Mouse (Mus musculus): ENCODE data around the gene Htra1.

The Htra1 gene

GRCm38 (mm10) chr7:130935421-130935792 lies 504 bp upstream of the Htra1 start:
- DNase-seq (ENCODE audit: inconsistent ontology term): no peak

GRCm38 (mm10) chr7:130936472-130936951 lies 601 bp downstream of the Htra1 start:
- peak; percentile 67 for DNase-seq (ENCODE audit: inconsistent ontology term)

GRCm38 (mm10) chr7:130937266-130937841 lies 1.4 kb downstream of the Htra1 start:
- peak; percentile 40 for DNase-seq (ENCODE audit: inconsistent ontology term)

GRCm38 (mm10) chr7:130938005-130938404 lies 2.1 kb downstream of the Htra1 start:
- DNase-seq (ENCODE audit: inconsistent ontology term): no peak

GRCm38 (mm10) chr7:130938896-130939295 lies 3.0 kb downstream of the Htra1 start:
- no peak for DNase-seq (ENCODE audit: inconsistent ontology term)

DNA sequence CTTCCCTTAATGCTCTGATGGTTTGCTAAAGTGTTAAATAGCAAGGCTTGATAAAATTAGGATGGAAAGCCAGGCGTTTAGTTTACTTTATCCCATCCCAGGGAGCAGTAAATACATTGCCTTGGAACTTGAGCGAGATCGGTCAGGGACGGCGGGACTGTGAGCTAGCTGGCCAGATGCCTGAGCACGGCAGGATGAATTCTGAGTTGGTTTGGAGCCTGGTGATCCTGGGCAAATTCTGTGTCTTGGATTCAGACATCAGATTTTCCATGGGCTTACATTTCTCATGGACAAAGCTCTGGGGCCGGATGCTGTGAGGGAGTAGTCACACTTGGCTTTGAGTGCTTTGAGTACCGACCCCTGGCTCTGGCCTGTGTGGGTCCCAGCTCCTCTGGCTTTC lies 4.8 kb downstream of the Htra1 start:
- no peak for DNase-seq (ENCODE audit: inconsistent ontology term)

DNA sequence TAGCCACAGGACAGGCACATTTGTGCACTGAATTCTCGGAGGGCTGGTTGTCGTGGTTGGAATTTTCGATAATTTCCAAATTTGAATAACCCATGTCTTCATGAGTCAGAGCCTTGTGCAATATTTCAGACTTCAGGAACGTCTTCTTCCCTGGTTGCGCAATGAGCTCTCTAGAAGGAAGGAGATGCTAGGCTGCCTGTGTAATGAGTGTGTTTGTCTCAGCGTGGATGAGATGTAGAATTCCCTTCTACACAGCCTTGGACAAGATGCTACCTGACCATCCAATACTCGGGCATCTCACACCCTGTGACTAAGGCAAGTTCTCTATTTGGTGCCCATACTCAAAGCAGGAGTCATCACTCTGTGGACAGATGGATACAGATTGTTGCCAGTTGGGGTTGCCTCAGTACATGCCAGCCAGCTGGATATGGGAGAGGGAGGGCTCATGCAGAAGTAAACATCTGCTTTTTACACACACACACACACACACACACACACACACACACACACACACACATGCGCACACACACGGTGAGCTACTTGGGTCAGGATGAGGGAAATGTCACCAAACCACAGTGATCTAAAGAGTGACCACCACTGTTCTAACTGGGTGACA lies 7.5 kb downstream of the Htra1 start:
- DNase-seq (ENCODE audit: inconsistent ontology term): peak; percentile 35

- DNase-seq (ENCODE audit: inconsistent ontology term): no peak
These were observed 9.0 kb downstream of the Htra1 start for GRCm38 (mm10) chr7:130944766-130945475.

DNA sequence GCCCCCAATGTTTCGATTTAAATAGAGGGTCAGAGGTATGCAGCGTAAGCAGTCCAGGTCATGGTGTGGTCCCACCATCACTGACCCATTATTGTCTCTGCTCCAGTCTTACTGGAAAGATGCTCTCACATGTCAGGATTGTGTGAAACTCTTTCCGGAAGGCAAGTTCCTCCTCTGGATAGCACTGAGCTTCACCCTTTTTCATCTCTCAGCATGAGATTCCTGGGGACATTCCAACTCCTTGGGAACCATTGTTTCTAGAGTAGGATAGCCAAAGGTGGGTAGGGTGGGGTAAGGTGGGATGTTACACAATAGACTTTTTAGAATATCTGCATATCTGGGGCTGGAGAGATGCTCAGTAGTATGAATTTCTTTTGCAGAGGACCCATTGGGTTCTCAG lies 9.8 kb downstream of the Htra1 start:
- no peak for DNase-seq (ENCODE audit: inconsistent ontology term)

DNA sequence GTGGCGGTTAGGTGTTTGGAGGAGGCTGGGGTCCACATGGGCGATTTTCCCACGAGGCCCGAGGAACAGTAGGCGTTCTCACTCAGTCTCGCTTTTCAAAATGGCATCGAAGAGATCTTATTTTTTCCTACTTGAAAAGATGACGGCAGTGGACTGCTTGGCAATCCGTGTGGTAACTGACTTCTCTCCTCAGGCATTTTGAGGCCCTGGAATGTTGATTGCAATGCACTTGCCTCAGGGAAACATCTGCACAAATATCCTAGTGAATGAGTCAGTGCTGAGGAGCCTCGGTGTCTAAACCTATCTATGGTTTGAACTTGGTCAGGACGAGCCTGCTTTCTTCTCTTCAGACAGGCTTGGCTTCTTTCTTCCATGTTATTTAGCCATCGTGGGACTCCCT lies 10.4 kb downstream of the Htra1 start:
- DNase-seq (ENCODE audit: inconsistent ontology term): peak; percentile 41

DNA sequence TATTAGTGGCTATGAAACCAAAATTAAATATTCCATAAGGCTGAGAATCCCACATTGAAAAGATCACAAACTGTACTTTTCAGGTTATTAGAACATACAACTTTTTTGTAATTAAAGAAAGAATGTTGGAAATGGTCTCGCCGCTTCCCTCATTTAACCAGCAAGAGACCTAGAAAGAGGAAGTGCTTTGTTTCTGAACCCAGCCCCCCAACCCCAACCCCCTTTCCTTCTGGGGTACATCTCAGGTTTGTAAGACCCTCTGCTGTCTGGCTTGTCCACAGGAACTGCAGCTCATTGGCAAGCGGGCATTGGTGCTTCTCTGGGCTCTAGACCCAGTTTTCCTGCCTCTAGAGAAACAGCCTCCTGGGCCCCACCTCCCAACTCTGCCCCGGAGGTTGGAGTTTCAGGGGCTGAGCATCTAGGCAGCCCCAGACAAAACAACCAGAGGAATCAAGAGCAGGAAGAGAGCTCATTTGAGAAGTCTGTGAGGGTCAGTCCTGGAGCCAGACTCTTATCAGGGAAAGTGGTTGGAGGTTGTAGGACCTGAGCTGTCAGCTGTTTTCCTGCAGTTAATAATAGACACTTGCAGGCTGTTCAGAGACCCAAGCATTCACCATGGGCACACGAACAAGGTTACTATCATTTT lies 12.8 kb downstream of the Htra1 start:
- peak; percentile 35 for DNase-seq (ENCODE audit: inconsistent ontology term)

DNA sequence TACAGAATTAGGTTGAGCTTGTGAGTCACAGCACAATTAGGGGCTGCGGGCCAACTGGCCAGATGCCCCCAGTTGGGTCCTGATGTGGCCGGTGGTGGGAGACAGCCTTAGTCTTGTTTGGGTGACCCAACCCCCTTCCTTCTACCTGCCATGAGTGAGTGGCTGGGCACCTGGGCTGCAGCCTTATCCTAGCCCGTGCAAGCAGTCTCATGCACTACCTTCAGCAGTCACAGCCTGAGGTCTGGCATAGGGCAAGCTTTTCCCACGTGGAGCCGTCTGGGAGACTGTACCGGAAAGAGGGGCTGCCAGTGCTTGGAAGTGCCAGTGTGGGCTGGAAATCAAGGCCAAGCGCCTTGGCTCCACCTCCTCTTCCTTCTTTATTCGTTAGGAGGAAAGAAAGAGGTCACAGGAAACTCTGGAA lies 13.4 kb downstream of the Htra1 start:
- DNase-seq (ENCODE audit: inconsistent ontology term): peak; percentile 81

GRCm38 (mm10) chr7:130950482-130950881 lies 14.6 kb downstream of the Htra1 start:
- DNase-seq (ENCODE audit: inconsistent ontology term): no peak

- DNase-seq (ENCODE audit: inconsistent ontology term): no peak
These were observed 15.1 kb downstream of the Htra1 start for GRCm38 (mm10) chr7:130951004-130951403.

DNA sequence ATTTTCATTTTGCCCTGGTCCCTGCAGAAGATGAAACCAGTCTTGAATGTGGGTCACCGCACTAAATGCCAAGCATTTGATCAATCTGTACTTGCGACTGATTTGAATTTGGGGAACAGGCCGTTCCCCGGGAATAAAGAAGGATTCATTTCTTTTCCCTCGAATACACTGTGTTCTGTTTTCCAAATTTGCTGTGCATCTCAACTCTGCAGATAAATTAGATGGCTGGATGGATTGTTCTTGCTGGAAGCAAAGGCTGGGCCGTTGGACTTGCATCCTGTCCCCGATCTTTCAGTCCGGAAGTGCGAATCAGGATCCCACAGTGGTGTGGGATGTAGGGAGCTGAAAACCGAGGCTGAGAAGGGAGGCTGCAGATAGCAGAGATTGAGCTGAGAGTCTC lies 17.5 kb downstream of the Htra1 start:
- no peak for DNase-seq (ENCODE audit: inconsistent ontology term)

GRCm38 (mm10) chr7:130954177-130954601 lies 18.3 kb downstream of the Htra1 start:
- no peak for DNase-seq (ENCODE audit: inconsistent ontology term)

GRCm38 (mm10) chr7:130958551-130958950 lies 22.6 kb downstream of the Htra1 start:
- no peak for DNase-seq (ENCODE audit: inconsistent ontology term)

DNA sequence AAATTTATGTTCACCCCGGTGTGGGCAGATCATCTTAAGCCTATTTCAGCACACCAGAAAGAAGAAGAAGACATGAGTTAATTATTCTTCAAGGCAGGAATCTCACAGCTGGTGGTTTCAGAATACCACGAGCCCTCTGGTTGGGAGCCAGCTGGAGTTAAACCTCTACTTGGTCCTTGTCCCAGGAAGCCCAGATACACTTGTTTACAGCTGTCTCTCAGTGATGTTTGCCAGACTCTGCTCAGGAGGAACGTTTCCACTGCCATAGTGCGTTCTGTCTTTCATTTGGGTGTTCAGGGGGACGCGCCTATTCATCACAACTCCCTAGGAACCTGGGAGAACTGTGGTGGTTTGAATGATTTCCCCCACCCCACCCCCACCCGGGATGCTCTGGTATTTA lies 24.0 kb downstream of the Htra1 start:
- DNase-seq (ENCODE audit: inconsistent ontology term): peak; percentile 75

DNA sequence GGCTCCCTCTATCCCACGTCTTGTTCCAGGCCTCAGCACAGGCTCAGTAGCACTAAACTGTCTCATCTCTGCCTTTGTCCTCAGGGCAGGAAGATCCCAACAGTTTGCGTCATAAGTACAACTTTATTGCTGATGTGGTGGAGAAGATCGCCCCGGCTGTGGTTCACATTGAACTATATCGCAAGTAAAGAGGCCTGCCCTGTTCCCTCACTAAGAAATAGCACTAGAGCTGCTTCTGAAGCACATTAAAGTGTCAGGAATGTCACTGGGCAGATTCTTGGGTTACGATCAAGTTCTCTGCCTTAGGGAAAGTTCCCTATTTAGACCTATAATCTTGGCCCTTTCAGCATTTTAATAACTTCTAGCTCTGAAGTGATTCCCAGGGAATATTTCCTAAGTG lies 25.5 kb downstream of the Htra1 start:
- DNase-seq (ENCODE audit: inconsistent ontology term): peak; percentile 28

GRCm38 (mm10) chr7:130964686-130965085 lies 28.8 kb downstream of the Htra1 start:
- peak; percentile 98 for DNase-seq (ENCODE audit: inconsistent ontology term)

DNA sequence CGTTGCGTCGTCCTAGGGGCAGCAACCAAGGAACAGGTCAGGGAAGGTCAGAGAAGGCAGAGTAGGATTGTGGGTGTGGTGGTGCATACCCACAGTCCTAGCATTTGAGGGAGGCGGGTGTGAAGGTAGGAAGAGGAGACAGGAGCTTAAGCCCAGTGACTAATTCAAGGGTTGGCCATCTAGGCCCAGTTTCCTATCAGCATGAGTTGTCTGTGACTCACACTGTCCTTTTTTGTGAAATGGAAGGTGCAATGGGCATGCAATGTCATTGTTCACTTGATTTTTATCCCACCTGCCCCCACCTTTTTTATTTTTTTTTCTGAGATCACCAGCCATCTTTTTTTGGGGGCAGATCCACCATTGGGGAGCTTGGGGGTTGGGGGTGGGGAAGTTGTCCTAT lies 29.5 kb downstream of the Htra1 start:
- peak; percentile 59 for DNase-seq (ENCODE audit: inconsistent ontology term)

- DNase-seq (ENCODE audit: inconsistent ontology term): peak; percentile 79
These were observed 30.0 kb downstream of the Htra1 start for GRCm38 (mm10) chr7:130965909-130966365.

Data from Muller cell, postnatal 12 days (primary cell).